Mouse (Mus musculus) gastrocnemius, adult 8-10 months (tissue): Measurements from ENCODE around the gene AV320801. TPM values are rescaled to one million over a fixed set of nuclear protein-coding genes. Genes with fewer than 3 reads are reported as not detected.
"Not testable (repeated sequence)": the region's sequence is repeated elsewhere in the genome, so short reads cannot be mapped to it uniquely, and the experiment has no call there.

ENCODE experiments used
- DNase-seq, 2 experiments: peaks; one replicate each; pipeline ENCODE4 v3.0.0; 2022; ENCODE audit warnings: low spot score in 2 of 2
- total RNA-seq, 4 experiments: library from RNA; stranded (reverse); gene quantifications; 2 replicates each; pipeline ENCODE4 v1.2.4; 2022

AV320801 gene
- not detected for total RNA-seq

- DNase-seq, result not testable (repeated sequence)
Measured at GRCm38 (mm10) chrX:135494288-135494687, at the start of gene AV320801. TSS of gene AV320801 (plus strand) at chrX:135494588.

- not testable (repeated sequence) for DNase-seq
Measured at GRCm38 (mm10) chrX:135464160-135464559, 30.2 kb upstream of the AV320801 start.

- not testable (repeated sequence) for DNase-seq
Measured at GRCm38 (mm10) chrX:135481902-135482301, 12.5 kb upstream of the AV320801 start.

GRCm38 (mm10) chrX:135483183-135483582 is 11.2 kb upstream of the AV320801 start:
- DNase-seq, result not testable (repeated sequence)

Other genes starting within 250 kb of the AV320801 start
- not detected for gene Pramel3, start 192.3 kb upstream of the AV320801 start, total RNA-seq
- gene Gm5128, start 121.3 kb upstream of the AV320801 start, total RNA-seq, result not detected
- not detected for gene Gm7903, start 60.8 kb upstream of the AV320801 start, total RNA-seq
- gene Nxf7, start 104.2 kb downstream of the AV320801 start, total RNA-seq, result not detected
- gene Prame, start 133.1 kb downstream of the AV320801 start, total RNA-seq, result not detected
- gene Tcp11x2, start 199.2 kb downstream of the AV320801 start, total RNA-seq, result not detected
- gene Tmsb15a, start 230.7 kb downstream of the AV320801 start, total RNA-seq, result not detected
- gene Armcx5, start 248.1 kb downstream of the AV320801 start, total RNA-seq, result 1 to 10 TPM; 3.2 to 4.4 (median 4.1) TPM
- 10 to 100 TPM; 15.9 to 22.4 (median 18.0) TPM for gene Gprasp1, start 248.1 kb downstream of the AV320801 start, total RNA-seq